Mouse (Mus musculus): Measurements from ENCODE around the gene Gm11563. TPM values are rescaled to one million over a fixed set of nuclear protein-coding genes. Genes with fewer than 3 reads are reported as not detected.
"Not testable (repeated sequence)": the region's sequence is repeated elsewhere in the genome, so short reads cannot be mapped to it uniquely, and the experiment has no call there.

Gm11563 gene
- not detected in 2 replicates for polyA plus RNA-seq (2014; fragmentation: Nextera tagmentation; extraction: Ambion mirVana)

GRCm38 (mm10) chr11:99658467-99659010 lies at the start of gene Gm11563:
Gene Gm11563, minus strand, starts transcription at chr11:99658960.
- not testable (repeated sequence) for ATAC-seq (replicated peaks; ENCODE audit: low FRiP score, low TSS enrichment, low read depth); H3K36me3 ChIP-seq (ENCODE audit: control insufficient read depth, insufficient read depth, low read length); H3K27me3 ChIP-seq (replicated peaks; ENCODE audit: control insufficient read depth, insufficient read depth, low read length); DNase-seq (ENCODE audit: low spot score); H3K9ac ChIP-seq (ENCODE audit: low read length); H3K4me1 ChIP-seq (replicated peaks; ENCODE audit: control insufficient read depth, insufficient read depth, low read length); H3K9me3 ChIP-seq (ENCODE audit: control insufficient read depth, low read length); H3K27ac ChIP-seq (ENCODE audit: low read depth); H3K4me3 ChIP-seq (ENCODE audit: low read depth, low read length); H3K4me2 ChIP-seq (ENCODE audit: low read length)
- WGBS: 58% methylated on average over 10 of the region's 10 CpGs

DNA sequence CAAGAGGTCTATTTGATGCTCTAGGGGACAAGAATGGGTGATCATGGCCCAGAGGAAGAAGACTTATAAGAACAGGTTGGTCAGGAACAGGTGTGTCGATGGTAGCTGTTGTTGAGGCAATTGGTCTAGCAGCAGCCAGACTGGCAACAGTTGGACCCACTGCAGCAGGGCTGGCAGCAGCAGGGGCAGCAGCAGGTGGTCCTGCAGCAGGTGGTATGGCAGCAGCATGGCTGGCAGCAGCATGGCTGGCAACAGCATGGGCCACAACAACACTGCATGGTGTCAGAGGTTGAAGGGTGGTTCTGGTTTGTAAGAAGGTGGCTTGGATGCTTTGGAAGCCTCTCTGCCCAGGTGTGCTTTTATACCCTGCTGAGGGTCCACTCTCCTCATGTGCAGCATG lies 31.7 kb upstream of the Gm11563 start, which contains the start of gene Gm14190:
Gm14190 (minus strand) TSS at position 278 of the 400 bp plus-strand sequence.
- 88% methylated on average over 1 of the region's 1 CpGs for WGBS
- H3K27ac ChIP-seq (ENCODE audit: low read depth): no peak within 1 kb of the TSS

GRCm38 (mm10) chr11:99685235-99685634 lies 26.5 kb upstream of the Gm11563 start:
- not testable (repeated sequence) for H3K4me1 ChIP-seq (replicated peaks; ENCODE audit: control insufficient read depth, insufficient read depth, low read length); H3K27me3 ChIP-seq (replicated peaks; ENCODE audit: control insufficient read depth, insufficient read depth, low read length); H3K36me3 ChIP-seq (ENCODE audit: control insufficient read depth, insufficient read depth, low read length); DNase-seq (ENCODE audit: low spot score); H3K9me3 ChIP-seq (ENCODE audit: control insufficient read depth, low read length); ATAC-seq (replicated peaks; ENCODE audit: low FRiP score, low TSS enrichment, low read depth); H3K27ac ChIP-seq (ENCODE audit: low read depth); H3K9ac ChIP-seq (ENCODE audit: low read length); H3K4me2 ChIP-seq (ENCODE audit: low read length); H3K4me3 ChIP-seq (ENCODE audit: low read depth, low read length)
- WGBS: 69% methylated on average over 1 of the region's 1 CpGs

More for the DNA sequence above, 31.7 kb upstream of the Gm11563 start, which contains the start of gene Gm14190:
- H3K9ac ChIP-seq (ENCODE audit: low read length): no peak within 1 kb of the TSS
- no peaks in the 10 kb centered on the region for H3K36me3 ChIP-seq (ENCODE audit: control insufficient read depth, insufficient read depth, low read length)
- H3K4me3 ChIP-seq (ENCODE audit: low read depth, low read length): no peak within 1 kb of the TSS
- no peaks in the 10 kb centered on the region for H3K4me1 ChIP-seq (replicated peaks; ENCODE audit: control insufficient read depth, insufficient read depth, low read length)
- no peaks in the 10 kb centered on the region for H3K9me3 ChIP-seq (ENCODE audit: control insufficient read depth, low read length)
- DNase-seq (ENCODE audit: low spot score) (no peak), ATAC-seq (replicated peaks; ENCODE audit: low FRiP score, low TSS enrichment, low read depth) (no peak)
- H3K27me3 ChIP-seq (replicated peaks; ENCODE audit: control insufficient read depth, insufficient read depth, low read length): no peaks in the 10 kb centered on the region
- no peak within 1 kb of the TSS for H3K4me2 ChIP-seq (ENCODE audit: low read length)

DNA sequence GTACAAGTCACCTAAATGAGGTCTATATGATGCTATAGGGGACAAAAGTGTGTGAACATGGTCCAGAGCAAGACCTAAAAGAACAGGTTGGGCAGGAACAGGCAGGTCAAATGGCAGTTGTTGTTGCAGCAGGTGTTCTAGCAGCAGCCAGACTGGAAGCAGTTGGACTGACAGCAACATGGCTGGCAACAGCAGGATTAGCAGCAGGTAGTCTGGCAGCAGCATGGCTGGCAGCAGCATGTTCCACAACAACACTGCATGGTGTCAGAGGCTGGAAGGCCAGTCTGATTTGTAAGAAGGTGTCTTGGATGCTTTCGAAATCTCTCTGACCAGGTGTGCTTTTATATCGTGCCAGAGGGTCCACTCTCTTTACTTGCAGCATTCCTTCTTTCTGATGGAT lies 24.7 kb upstream of the Gm11563 start:
- WGBS: 86% methylated on average over 2 of the region's 2 CpGs
- Histone ChIP-seq H3K4me1 (replicated peaks; ENCODE audit: control insufficient read depth, insufficient read depth, low read length) (no peaks in the 10 kb centered on the region), H3K9me3 (ENCODE audit: control insufficient read depth, low read length) (no peaks in the 10 kb centered on the region), H3K36me3 (ENCODE audit: control insufficient read depth, insufficient read depth, low read length) (no peaks in the 10 kb centered on the region), H3K4me2 (ENCODE audit: low read length) (no peak overlapping the region), H3K9ac (ENCODE audit: low read length) (no peak overlapping the region), H3K27me3 (replicated peaks; ENCODE audit: control insufficient read depth, insufficient read depth, low read length) (no peaks in the 10 kb centered on the region), H3K4me3 (ENCODE audit: low read depth, low read length) (no peak overlapping the region), H3K27ac (ENCODE audit: low read depth) (no peak overlapping the region)
- no peak for ATAC-seq (replicated peaks; ENCODE audit: low FRiP score, low TSS enrichment, low read depth)
- DNase-seq (ENCODE audit: low spot score): no peak

DNA sequence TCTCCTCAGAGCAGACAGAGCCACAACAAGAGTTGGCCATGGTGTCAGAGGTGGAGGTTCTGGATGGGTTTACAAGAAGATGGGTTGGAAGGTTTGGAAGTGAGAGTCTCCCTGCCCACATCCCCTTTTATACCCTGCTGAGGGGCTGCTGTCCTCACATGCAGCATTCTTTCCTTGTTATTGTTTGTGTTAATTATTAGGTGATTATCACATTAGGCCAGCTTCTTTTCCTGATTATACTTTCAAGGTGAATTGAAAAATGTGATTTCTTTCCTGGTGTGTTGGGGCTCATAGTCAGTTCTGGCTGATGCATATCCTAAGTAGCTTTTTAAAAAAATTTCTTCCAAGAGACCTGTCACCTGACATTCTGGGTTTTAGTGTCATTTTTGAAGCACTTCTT lies 7.1 kb upstream of the Gm11563 start, which contains the start of gene Krtap4-6:
Krtap4-6 (minus strand) TSS at position 101 of the 400 bp plus-strand sequence.
- ATAC-seq (replicated peaks; ENCODE audit: low FRiP score, low TSS enrichment, low read depth) (no peak), DNase-seq (ENCODE audit: low spot score) (no peak)
- Histone ChIP-seq H3K27ac (ENCODE audit: low read depth) (no peak within 1 kb of the TSS), H3K36me3 (ENCODE audit: control insufficient read depth, insufficient read depth, low read length) (no peaks in the 10 kb centered on the region), H3K4me1 (replicated peaks; ENCODE audit: control insufficient read depth, insufficient read depth, low read length) (no peaks in the 10 kb centered on the region), H3K4me3 (ENCODE audit: low read depth, low read length) (no peak within 1 kb of the TSS), H3K9me3 (ENCODE audit: control insufficient read depth, low read length) (no peaks in the 10 kb centered on the region), H3K4me2 (ENCODE audit: low read length) (no peak within 1 kb of the TSS), H3K9ac (ENCODE audit: low read length) (no peak within 1 kb of the TSS), H3K27me3 (replicated peaks; ENCODE audit: control insufficient read depth, insufficient read depth, low read length) (no peaks in the 10 kb centered on the region)

DNA sequence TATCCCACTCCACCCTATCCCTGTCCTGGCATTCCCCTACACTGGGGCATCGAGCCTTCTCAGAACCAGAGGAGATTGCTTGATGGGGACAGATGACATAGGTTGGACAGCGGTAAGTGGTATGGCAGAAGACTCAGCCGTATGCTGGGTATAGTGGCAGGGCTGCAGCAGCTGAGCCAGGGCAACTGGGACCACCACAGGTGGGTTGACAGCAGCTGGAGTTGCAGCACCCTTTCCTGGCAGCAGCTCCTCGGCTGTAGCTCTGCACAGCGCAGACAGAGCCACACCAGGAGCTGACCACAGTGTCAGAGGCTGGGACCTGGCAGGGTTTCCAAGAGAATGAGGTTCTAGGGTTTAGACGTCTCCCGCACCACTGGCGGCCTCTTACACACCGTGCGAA lies 4.0 kb upstream of the Gm11563 start:
- Histone ChIP-seq H3K4me1 (replicated peaks; ENCODE audit: control insufficient read depth, insufficient read depth, low read length) (no peaks in the 10 kb centered on the region), H3K9me3 (ENCODE audit: control insufficient read depth, low read length) (no peaks in the 10 kb centered on the region), H3K4me2 (ENCODE audit: low read length) (no peak overlapping the region), H3K4me3 (ENCODE audit: low read depth, low read length) (no peak overlapping the region), H3K27ac (ENCODE audit: low read depth) (no peak overlapping the region), H3K36me3 (ENCODE audit: control insufficient read depth, insufficient read depth, low read length) (no peaks in the 10 kb centered on the region), H3K9ac (ENCODE audit: low read length) (no peak overlapping the region), H3K27me3 (replicated peaks; ENCODE audit: control insufficient read depth, insufficient read depth, low read length) (no peaks in the 10 kb centered on the region)
- 85% methylated on average over 10 of the region's 10 CpGs for WGBS
- ATAC-seq (replicated peaks; ENCODE audit: low FRiP score, low TSS enrichment, low read depth) (no peak), DNase-seq (ENCODE audit: low spot score) (no peak)

GRCm38 (mm10) chr11:99659256-99659655 lies 496 bp upstream of the Gm11563 start:
- 80% methylated on average over 4 of the region's 4 CpGs for WGBS
- H3K27me3 ChIP-seq (replicated peaks; ENCODE audit: control insufficient read depth, insufficient read depth, low read length): no peaks in the 10 kb centered on the region
- H3K36me3 ChIP-seq (ENCODE audit: control insufficient read depth, insufficient read depth, low read length): no peaks in the 10 kb centered on the region
- H3K27ac ChIP-seq (ENCODE audit: low read depth): no peak overlapping the region
- H3K4me3 ChIP-seq (ENCODE audit: low read depth, low read length): no peak overlapping the region
- no peak overlapping the region for H3K4me2 ChIP-seq (ENCODE audit: low read length)
- no peaks in the 10 kb centered on the region for H3K4me1 ChIP-seq (replicated peaks; ENCODE audit: control insufficient read depth, insufficient read depth, low read length)
- no peaks in the 10 kb centered on the region for H3K9me3 ChIP-seq (ENCODE audit: control insufficient read depth, low read length)
- DNase-seq (ENCODE audit: low spot score) (no peak), ATAC-seq (replicated peaks; ENCODE audit: low FRiP score, low TSS enrichment, low read depth) (no peak)
- H3K9ac ChIP-seq (ENCODE audit: low read length): no peak overlapping the region

DNA sequence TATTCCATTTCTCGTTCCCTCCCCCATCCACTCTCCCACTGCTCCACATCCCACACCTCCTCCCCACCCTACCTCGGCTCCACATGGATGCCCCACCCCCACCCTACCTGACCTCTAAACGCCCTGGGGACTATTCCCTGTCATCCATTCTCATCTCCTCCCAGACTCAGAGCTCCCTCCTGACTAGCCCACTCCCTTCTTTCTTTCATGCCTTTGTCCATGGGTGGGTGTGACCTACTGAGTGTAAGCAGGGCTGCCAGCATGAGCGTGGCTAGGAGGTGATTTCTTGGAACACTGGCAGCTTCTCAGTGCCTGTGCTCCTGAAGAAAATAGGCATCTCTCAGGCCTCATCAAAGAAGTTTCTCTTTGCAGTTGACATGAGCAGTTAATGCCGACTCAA lies 1.7 kb downstream of the Gm11563 start:
- H3K9ac ChIP-seq (ENCODE audit: low read length): no peak overlapping the region
- no peak for ATAC-seq (replicated peaks; ENCODE audit: low FRiP score, low TSS enrichment, low read depth)
- 41% methylated on average over 5 of the region's 5 CpGs for WGBS

GRCm38 (mm10) chr11:99650136-99650535 lies 8.6 kb downstream of the Gm11563 start, which contains the start of gene Gm11555:
Gene Gm11555, minus strand, starts transcription at chr11:99650236.
- no peak for ATAC-seq (replicated peaks; ENCODE audit: low FRiP score, low TSS enrichment, low read depth)
- Histone ChIP-seq H3K27ac (ENCODE audit: low read depth) (no peak within 1 kb of the TSS), H3K4me1 (replicated peaks; ENCODE audit: control insufficient read depth, insufficient read depth, low read length) (no peaks in the 10 kb centered on the region), H3K4me3 (ENCODE audit: low read depth, low read length) (no peak within 1 kb of the TSS), H3K36me3 (ENCODE audit: control insufficient read depth, insufficient read depth, low read length) (no peaks in the 10 kb centered on the region), H3K4me2 (ENCODE audit: low read length) (no peak within 1 kb of the TSS), H3K9me3 (ENCODE audit: control insufficient read depth, low read length) (no peaks in the 10 kb centered on the region), H3K9ac (ENCODE audit: low read length) (no peak within 1 kb of the TSS), H3K27me3 (replicated peaks; ENCODE audit: control insufficient read depth, insufficient read depth, low read length) (no peaks in the 10 kb centered on the region)
- DNase-seq (ENCODE audit: low spot score): no peak
- 84% methylated on average over 2 of the region's 2 CpGs for WGBS

More for the DNA sequence above, 1.7 kb downstream of the Gm11563 start:
- no peak overlapping the region for H3K4me2 ChIP-seq (ENCODE audit: low read length)
- H3K4me1 ChIP-seq (replicated peaks; ENCODE audit: control insufficient read depth, insufficient read depth, low read length): no peaks in the 10 kb centered on the region
- no peaks in the 10 kb centered on the region for H3K36me3 ChIP-seq (ENCODE audit: control insufficient read depth, insufficient read depth, low read length)
- H3K9me3 ChIP-seq (ENCODE audit: control insufficient read depth, low read length): no peaks in the 10 kb centered on the region
- no peak overlapping the region for H3K4me3 ChIP-seq (ENCODE audit: low read depth, low read length)
- no peaks in the 10 kb centered on the region for H3K27me3 ChIP-seq (replicated peaks; ENCODE audit: control insufficient read depth, insufficient read depth, low read length)
- DNase-seq (ENCODE audit: low spot score): no peak
- no peak overlapping the region for H3K27ac ChIP-seq (ENCODE audit: low read depth)

Data from intestine, embryonic 14.5 days (tissue).